Mouse (Mus musculus) pancreas, adult 10 weeks (tissue): ENCODE measurements around the gene Ythdf1. TPM values are rescaled to one million over a fixed set of nuclear protein-coding genes. Genes with fewer than 3 reads are reported as not detected.

Experiments used
- polyA plus RNA-seq: library from polyadenylated mRNA; stranded (reverse); fragments of 350-450 nt; fragmentation: Illumina TruSeq; extraction: RNeasy Lipid Tissue Mini Kit (QIAGEN cat#74804); gene quantifications from one replicate; pipeline ENCODE4 v1.2.3, GENCODE M21; 2015; ENCODE audit warnings: low read depth, low replicate concordance; ENCODE audit not compliant: insufficient read depth

The Ythdf1 gene
- 12.4 TPM for polyA plus RNA-seq

DNA sequence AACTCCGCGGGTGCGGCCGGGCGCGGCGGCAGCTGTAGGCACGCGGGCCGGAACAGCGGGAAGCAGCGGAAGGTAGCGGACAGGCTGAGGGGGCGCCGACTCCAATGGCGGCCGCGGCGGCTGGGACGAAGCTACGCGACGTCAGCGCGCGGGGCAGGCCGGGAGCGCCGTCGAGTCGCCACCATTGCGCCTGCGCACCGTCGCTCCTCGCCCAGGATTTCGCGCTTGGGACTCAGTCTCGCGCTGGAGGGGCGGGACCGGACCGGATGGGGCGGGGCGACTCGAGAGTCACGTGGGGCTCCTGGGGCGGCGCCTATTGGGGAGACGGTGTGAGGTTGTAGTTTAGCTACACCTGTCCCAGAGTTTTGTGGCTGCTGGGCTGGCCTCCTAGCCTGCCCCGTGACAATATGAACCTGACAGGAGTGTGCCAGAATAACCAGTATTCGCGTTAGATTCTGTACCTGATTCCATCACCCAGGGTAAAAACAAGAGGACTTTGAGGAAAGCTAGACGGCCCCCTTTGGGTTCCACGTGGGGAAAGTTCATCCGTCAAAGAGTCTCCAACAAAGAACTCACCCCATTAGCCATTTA lies at the start of gene Ythdf1:
Ythdf1 (minus strand) TSS at position 140 of the 591 bp plus-strand sequence.

DNA sequence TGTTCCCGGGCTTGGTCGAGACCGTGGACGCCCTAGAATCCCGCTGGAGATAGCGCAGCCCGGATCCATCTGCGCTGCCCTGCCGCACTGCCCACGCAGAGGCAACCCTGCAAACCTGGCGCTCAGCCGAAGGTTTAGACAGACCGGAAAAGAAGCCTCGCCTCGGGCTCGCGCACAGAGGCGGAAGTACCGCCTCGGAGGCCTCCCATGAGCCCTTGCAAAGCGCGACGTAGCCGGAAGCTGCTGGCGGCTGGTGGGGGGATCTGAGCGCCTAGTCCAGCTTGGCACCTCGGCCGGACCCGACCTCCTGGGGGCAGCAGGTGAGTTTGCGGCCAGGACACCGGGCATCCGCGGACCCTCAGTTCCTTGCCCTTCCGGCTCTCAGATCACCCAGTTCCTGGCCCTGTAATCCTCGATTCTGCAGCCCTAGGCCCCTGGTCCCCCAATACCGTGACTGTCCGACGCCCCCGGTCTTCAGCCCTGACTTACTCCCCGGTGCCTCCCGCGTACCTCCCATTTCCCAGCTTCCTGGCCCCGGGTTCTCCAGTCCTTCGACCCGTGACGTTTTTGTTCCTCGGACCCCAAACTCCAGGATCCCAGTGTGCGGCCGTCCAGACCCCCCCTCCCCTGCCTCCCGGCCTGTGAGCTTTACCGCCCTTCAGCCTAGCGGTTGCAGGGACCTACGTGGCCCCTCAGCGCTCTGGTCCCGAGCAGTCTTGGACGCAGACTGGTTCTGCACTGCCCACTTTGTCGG lies 46.4 kb upstream of the Ythdf1 start, which contains the start of gene Arfgap1:
Arfgap1 (plus strand) TSS at position 216 of the 754 bp plus-strand sequence.

GRCm38 (mm10) chr2:180954061-180955047 lies 33.6 kb upstream of the Ythdf1 start, which contains the start of gene Nkain4:
TSS of gene Nkain4 (minus strand) at chr2:180954699.

DNA sequence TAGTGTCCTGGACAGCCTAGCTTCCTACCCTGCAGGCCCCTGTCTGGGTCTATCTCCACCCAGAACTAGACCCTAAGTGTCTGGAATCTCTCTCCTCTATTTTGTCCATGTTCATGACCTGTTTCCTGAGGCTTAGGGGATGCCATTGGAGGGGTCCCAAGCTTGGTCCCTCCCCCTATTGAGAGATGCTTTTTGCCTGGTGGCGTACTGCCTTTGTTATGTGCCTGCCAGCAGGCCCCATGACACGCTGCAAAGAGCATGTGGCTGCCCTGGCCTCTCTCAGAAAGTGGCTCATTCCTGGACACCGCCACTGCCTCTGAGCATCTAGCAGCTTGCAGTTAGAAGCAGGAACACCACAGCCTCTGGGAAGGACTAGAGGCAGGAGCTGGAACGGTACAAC lies 8.0 kb upstream of the Ythdf1 start, which contains the start of gene Birc7:
Birc7 (plus strand) TSS at position 301 of the 400 bp plus-strand sequence.

Other genes starting within 250 kb of the Ythdf1 start
- 6.4 TPM for gene Dido1, start 210.9 kb downstream of the Ythdf1 start, polyA plus RNA-seq
- gene Gid8, start 210.8 kb downstream of the Ythdf1 start, polyA plus RNA-seq: 6.6 TPM
- gene Slc17a9, start 195.7 kb downstream of the Ythdf1 start, polyA plus RNA-seq: 24.0 TPM
- not detected for gene Bhlhe23, start 144.0 kb downstream of the Ythdf1 start, polyA plus RNA-seq
- gene Birc7, start 8.1 kb upstream of the Ythdf1 start, polyA plus RNA-seq: not detected
- 15.9 TPM for gene Nkain4, start 33.8 kb upstream of the Ythdf1 start, polyA plus RNA-seq
- 28.2 TPM for gene Arfgap1, start 46.3 kb upstream of the Ythdf1 start, polyA plus RNA-seq
- gene Col20a1, start 65.6 kb upstream of the Ythdf1 start, polyA plus RNA-seq: 3.2 TPM
- not detected for gene Chrna4, start 122.6 kb upstream of the Ythdf1 start, polyA plus RNA-seq
- 0.20 TPM for gene Kcnq2, start 214.4 kb upstream of the Ythdf1 start, polyA plus RNA-seq
- gene Eef1a2, start 236.1 kb upstream of the Ythdf1 start, polyA plus RNA-seq: 1.8 TPM